Mouse (Mus musculus): ENCODE data around the gene Selenof. TPM values are rescaled to one million over a fixed set of nuclear protein-coding genes. Genes with fewer than 3 reads are reported as not detected.

Gene Selenof
- 307 and 317 TPM in 2 replicates for polyA plus RNA-seq (2016; fragmentation: Nextera tagmentation; extraction: Ambion mirVana)

DNA sequence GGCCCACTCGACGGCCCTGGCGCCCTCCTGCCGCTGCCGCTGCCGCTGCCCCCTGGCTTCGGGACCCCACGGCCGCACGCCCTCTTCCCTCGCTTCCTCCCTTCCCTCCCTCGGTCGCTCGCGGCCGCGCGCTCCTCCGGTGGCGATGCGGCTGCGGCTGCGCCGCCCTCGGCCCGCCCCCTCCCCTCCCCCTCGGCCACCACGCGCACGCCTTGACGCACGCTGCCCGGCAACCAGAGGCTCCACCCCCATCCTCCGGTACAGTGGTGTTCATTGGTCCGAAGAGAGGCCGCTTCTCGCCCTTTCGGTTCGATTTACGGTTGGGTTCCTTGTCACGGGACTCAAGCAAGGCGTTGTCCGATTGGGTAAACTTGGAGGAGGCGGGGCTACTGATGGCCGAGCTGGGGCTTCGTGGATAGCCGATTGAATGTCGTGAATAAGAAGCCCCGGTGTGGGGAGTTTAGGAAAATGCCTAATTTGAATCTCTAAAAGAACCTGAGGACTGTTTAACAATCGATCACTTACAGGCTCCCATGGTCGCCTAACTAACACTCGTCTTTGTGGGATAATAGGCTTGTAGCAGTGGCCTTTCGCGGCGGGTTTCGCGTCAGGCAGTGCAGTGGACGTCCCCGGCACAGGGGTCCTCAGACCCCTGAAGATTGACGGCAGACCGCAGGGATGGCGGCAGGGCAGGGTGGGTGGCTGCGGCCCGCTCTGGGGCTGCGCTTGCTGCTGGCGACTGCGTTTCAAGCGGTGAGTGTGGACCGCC, at the start of gene Selenof, which contains the start of gene Hs2st1:
Gene Selenof (plus strand): TSS at position 258 of the 769 bp plus-strand sequence.
Gene Hs2st1 (minus strand): TSS at position 135 of the 769 bp plus-strand sequence.
- 2% methylated on average over 67 of the region's 69 CpGs for WGBS (ENCODE audit: insufficient replicate concordance)
- peaks cover 53% of the 10 kb centered on the region for H3K4me1 ChIP-seq
- ATAC-seq, result peak; percentile 97

GRCm38 (mm10) chr3:144527918-144528317, 42.2 kb upstream of the Selenof start:
- Histone ChIP-seq H3K27ac (no peak overlapping the region), H3K9ac (no peak overlapping the region), H3K4me3 (no peak overlapping the region), H3K9me3 (replicated peaks) (no peaks in the 10 kb centered on the region), H3K27me3 (replicated peaks) (no peaks in the 10 kb centered on the region), H3K36me3 (no peaks in the 10 kb centered on the region), H3K4me2 (no peak overlapping the region), H3K4me1 (peaks cover 29% of the 10 kb centered on the region)
- ATAC-seq, result no peak
- WGBS (ENCODE audit: insufficient replicate concordance), result 83% methylated on average over 7 of the region's 7 CpGs

More for the DNA sequence above, at the start of gene Selenof, which contains the start of gene Hs2st1:
- Histone ChIP-seq H3K36me3 (peaks cover 33% of the 10 kb centered on the region), H3K4me3 (peak within 1 kb of the TSS; percentile 88), H3K27me3 (replicated peaks) (no peaks in the 10 kb centered on the region), H3K27ac (peak within 1 kb of the TSS; percentile 85), H3K9me3 (replicated peaks) (no peaks in the 10 kb centered on the region), H3K9ac (peak within 1 kb of the TSS; percentile 95), H3K4me2 (peak within 1 kb of the TSS; percentile 100)

DNA sequence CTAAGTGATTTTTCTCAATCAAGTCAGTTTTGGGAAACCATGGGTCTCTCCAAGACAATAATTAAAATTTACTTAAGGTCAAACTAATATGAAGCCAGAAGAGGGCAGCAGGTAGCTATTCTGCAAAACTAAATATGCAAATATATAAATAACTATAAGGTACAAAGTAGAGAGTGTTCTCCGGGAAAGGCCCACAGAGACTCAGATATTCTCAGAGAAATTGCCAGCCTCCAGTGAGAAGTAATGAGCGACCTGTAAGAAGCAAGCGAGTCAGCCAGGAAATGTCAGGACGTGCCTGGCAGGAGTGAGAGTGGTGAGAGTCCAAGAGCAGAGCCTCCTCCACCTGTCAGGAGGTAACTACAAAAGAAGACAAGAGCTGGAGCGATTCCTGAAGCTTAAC, 39.1 kb upstream of the Selenof start:
- WGBS (ENCODE audit: insufficient replicate concordance), result 61% methylated on average over 5 of the region's 5 CpGs
- H3K9me3 ChIP-seq (replicated peaks), result no peaks in the 10 kb centered on the region
- no peak for ATAC-seq

DNA sequence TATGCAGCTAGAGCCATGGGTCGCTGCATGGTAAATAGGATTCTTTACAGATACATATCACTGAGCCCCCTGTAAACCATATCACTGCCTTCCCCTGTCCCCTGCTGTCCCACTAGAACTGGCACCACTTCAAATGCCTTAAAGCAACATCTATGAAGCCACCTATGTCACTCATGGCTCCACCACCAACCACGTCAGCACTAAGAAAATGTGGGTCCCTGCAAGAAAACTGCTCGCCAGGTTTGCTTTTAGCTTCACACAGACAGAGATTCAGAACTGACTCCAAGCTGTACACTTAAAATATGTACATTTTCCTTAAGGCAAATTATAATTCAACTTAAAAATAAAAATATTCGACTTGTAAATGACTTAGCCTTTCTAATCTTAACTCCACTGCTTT, 35.0 kb upstream of the Selenof start:
- WGBS (ENCODE audit: insufficient replicate concordance), result 75% methylated on average over 4 of the region's 4 CpGs
- Histone ChIP-seq H3K36me3 (no peaks in the 10 kb centered on the region), H3K4me2 (no peak overlapping the region), H3K27ac (no peak overlapping the region), H3K9me3 (replicated peaks) (no peaks in the 10 kb centered on the region), H3K4me1 (peaks cover 29% of the 10 kb centered on the region), H3K27me3 (replicated peaks) (no peaks in the 10 kb centered on the region), H3K4me3 (no peak overlapping the region), H3K9ac (no peak overlapping the region)
- ATAC-seq, result no peak

More for the DNA sequence above, 39.1 kb upstream of the Selenof start:
- H3K4me3 ChIP-seq, result no peak overlapping the region
- peaks cover 37% of the 10 kb centered on the region for H3K4me1 ChIP-seq
- no peaks in the 10 kb centered on the region for H3K27me3 ChIP-seq (replicated peaks)
- no peak overlapping the region for H3K9ac ChIP-seq
- no peak overlapping the region for H3K4me2 ChIP-seq
- no peak overlapping the region for H3K27ac ChIP-seq
- no peaks in the 10 kb centered on the region for H3K36me3 ChIP-seq

DNA sequence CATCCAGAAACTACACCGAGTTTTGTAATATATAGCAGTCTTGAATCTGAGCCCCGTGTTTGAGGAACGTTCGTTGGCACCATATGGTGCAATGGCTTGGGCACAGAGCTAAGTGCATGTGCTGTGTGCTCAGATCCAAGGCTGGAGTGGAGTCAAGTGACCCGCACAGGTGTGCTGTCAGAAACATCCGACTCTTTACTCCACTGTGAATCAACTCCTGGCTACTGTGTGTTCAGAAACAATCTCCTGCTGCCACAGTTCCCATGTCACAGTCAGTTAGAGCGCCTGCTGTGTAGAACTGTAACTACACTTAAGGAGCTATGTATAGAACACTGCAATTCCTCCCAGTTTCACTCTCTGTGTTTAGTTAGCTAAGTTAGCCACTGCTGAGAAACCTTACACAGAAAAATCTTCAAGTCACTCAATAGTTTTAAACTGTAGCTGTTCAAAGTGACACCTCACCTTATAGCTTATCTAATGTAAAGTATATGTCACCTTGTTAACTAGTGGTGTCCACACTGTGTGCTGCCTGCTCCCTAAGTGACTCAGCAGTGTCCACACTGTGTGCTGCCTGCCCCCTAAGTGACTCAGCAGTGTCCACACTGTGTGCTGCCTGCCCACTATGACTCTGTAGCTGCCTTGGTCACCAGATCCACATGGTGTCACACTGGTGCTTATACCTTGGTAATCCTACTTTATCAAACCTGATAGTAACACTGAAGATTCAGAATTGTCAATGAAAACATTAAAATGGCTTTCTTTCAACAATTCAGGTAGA, 32.8 kb upstream of the Selenof start:
- H3K4me1 ChIP-seq, result peaks cover 30% of the 10 kb centered on the region
- H3K4me2 ChIP-seq, result no peak overlapping the region
- no peaks in the 10 kb centered on the region for H3K27me3 ChIP-seq (replicated peaks)
- H3K27ac ChIP-seq, result no peak overlapping the region
- no peaks in the 10 kb centered on the region for H3K9me3 ChIP-seq (replicated peaks)
- no peak overlapping the region for H3K4me3 ChIP-seq
- 82% methylated on average over 7 of the region's 7 CpGs for WGBS (ENCODE audit: insufficient replicate concordance)
- H3K36me3 ChIP-seq, result no peaks in the 10 kb centered on the region
- no peak overlapping the region for H3K9ac ChIP-seq
- ATAC-seq, result peak; percentile 72

- Histone ChIP-seq H3K27me3 (replicated peaks) (no peaks in the 10 kb centered on the region), H3K36me3 (no peaks in the 10 kb centered on the region)
Observed at GRCm38 (mm10) chr3:144539051-144539450, 31.1 kb upstream of the Selenof start.

DNA sequence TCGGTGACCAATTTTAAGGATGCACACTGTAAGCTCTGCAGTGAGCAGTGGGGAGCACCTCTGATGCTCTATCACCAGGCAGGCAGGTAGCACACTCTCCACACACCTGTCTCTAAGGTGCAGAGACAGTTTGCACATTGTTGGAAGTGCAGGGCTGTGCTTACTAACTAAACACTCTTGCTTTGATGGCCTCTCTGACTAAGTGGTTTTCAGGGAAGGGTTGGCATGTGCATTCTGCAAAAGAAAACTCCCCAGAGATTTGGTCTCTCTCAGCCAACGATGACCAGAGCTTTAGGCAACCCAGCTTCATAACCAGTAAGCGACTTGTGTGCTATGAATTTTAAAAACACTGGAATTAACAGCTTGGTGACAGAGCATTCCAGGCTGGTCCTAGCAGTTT, 29.3 kb upstream of the Selenof start:
- H3K4me3 ChIP-seq, result no peak overlapping the region
- no peaks in the 10 kb centered on the region for H3K27me3 ChIP-seq (replicated peaks)
- H3K4me2 ChIP-seq, result no peak overlapping the region
- no peak overlapping the region for H3K9ac ChIP-seq
- no peak for ATAC-seq
- no peak overlapping the region for H3K27ac ChIP-seq
- no peaks in the 10 kb centered on the region for H3K9me3 ChIP-seq (replicated peaks)
- H3K36me3 ChIP-seq, result no peaks in the 10 kb centered on the region
- WGBS (ENCODE audit: insufficient replicate concordance), result 76% methylated on average over 3 of the region's 3 CpGs
- H3K4me1 ChIP-seq, result peaks cover 20% of the 10 kb centered on the region

More at GRCm38 (mm10) chr3:144539051-144539450, 31.1 kb upstream of the Selenof start:
- Histone ChIP-seq H3K4me2 (no peak overlapping the region), H3K9ac (no peak overlapping the region), H3K4me3 (no peak overlapping the region), H3K4me1 (peaks cover 29% of the 10 kb centered on the region), H3K9me3 (replicated peaks) (no peaks in the 10 kb centered on the region), H3K27ac (no peak overlapping the region)
- no peak for ATAC-seq
- 61% methylated on average over 3 of the region's 3 CpGs for WGBS (ENCODE audit: insufficient replicate concordance)

DNA sequence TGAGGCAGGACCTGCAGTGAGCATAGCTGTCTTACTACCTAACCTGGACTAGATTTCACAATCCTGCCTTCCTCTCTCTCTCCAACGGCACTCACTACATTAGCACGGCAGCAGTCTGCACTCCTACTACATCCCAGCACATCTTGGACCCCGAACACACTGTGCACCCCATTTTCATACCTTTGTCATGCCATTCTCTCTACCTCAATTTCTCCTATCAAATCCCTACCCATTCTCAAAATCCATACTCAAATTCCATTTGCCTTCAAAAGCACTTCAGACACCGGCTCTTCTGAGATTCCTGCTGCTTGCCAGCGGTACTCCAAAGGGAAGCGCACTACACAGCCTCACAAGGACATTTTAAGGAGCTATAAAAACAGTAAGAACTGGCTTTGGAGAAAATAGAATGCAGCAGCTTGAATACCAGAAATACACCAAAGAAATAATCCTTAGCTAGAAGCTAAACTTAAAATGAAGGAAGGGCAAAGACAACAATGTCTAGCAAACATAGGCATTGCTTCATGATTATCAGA, 28.1 kb upstream of the Selenof start:
- H3K4me1 ChIP-seq, result peaks cover 20% of the 10 kb centered on the region
- H3K27me3 ChIP-seq (replicated peaks), result no peaks in the 10 kb centered on the region
- no peak overlapping the region for H3K9ac ChIP-seq
- ATAC-seq, result no peak
- no peak overlapping the region for H3K4me2 ChIP-seq
- H3K9me3 ChIP-seq (replicated peaks), result no peaks in the 10 kb centered on the region
- 74% methylated on average over 6 of the region's 6 CpGs for WGBS (ENCODE audit: insufficient replicate concordance)
- no peak overlapping the region for H3K27ac ChIP-seq
- H3K36me3 ChIP-seq, result no peaks in the 10 kb centered on the region
- H3K4me3 ChIP-seq, result no peak overlapping the region

GRCm38 (mm10) chr3:144545152-144545551, 25.0 kb upstream of the Selenof start:
- H3K4me3 ChIP-seq, result no peak overlapping the region
- H3K9ac ChIP-seq, result no peak overlapping the region
- no peak overlapping the region for H3K27ac ChIP-seq
- H3K27me3 ChIP-seq (replicated peaks), result no peaks in the 10 kb centered on the region
- H3K4me1 ChIP-seq, result peaks cover 20% of the 10 kb centered on the region
- no peaks in the 10 kb centered on the region for H3K9me3 ChIP-seq (replicated peaks)
- no peaks in the 10 kb centered on the region for H3K36me3 ChIP-seq
- WGBS (ENCODE audit: insufficient replicate concordance), result 87% methylated on average over 7 of the region's 7 CpGs
- ATAC-seq, result no peak
- H3K4me2 ChIP-seq, result no peak overlapping the region

GRCm38 (mm10) chr3:144545832-144546231, 24.3 kb upstream of the Selenof start:
- no peaks in the 10 kb centered on the region for H3K27me3 ChIP-seq (replicated peaks)
- no peak overlapping the region for H3K9ac ChIP-seq
- H3K4me1 ChIP-seq, result peaks cover 20% of the 10 kb centered on the region
- ATAC-seq, result no peak
- H3K36me3 ChIP-seq, result no peaks in the 10 kb centered on the region
- H3K27ac ChIP-seq, result no peak overlapping the region
- no peak overlapping the region for H3K4me2 ChIP-seq
- H3K4me3 ChIP-seq, result no peak overlapping the region
- no peaks in the 10 kb centered on the region for H3K9me3 ChIP-seq (replicated peaks)
- WGBS (ENCODE audit: insufficient replicate concordance), result 65% methylated on average over 4 of the region's 4 CpGs

DNA sequence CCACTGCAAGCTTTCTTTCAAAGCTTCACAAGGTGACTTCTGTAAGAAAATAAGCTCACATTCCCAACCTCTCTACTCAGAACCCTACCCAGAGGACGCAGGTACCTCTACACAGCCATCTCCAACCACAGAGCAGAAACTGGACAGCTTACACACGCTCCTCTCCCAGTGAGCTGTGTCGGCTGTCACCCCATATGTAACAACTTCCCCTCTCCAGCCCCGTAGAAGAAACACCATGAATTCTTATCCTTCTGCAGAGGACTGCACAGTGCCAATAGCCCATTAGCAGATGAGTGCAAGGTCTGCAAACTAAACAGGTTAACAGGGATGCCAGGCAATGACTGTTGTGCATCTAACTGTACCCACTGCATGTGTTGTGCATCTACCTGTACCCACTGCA, 23.6 kb upstream of the Selenof start:
- no peak overlapping the region for H3K4me2 ChIP-seq
- H3K9ac ChIP-seq, result no peak overlapping the region
- ATAC-seq, result no peak
- no peak overlapping the region for H3K4me3 ChIP-seq
- peaks cover 21% of the 10 kb centered on the region for H3K4me1 ChIP-seq
- H3K27me3 ChIP-seq (replicated peaks), result no peaks in the 10 kb centered on the region
- no peaks in the 10 kb centered on the region for H3K9me3 ChIP-seq (replicated peaks)
- WGBS (ENCODE audit: insufficient replicate concordance), result 24% methylated on average over 4 of the region's 4 CpGs
- no peaks in the 10 kb centered on the region for H3K36me3 ChIP-seq
- H3K27ac ChIP-seq, result no peak overlapping the region

Measured in liver, embryonic 12.5 days (tissue).